22 mouse cellular contexts compared by ENCODE assay signal in the genomic region with DNA sequence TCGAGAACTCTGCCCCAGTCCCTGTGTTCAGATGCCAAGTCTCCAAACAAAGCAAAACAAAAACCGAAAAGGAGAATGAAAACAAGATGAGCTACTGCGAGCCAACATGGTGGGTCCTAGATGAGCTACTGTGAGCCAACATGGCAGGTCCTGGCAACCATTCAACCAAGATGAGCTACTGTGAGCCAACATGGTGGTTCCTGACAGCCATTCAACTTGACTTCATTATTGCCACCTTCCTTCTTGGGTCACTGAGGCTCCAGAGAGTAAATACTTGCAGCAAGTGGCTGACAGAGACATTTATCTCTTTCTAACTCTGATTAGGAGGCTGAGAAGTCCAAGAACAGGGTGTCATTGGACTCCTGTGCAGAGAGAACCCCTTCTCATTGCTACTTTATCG.
"Had no signal": no experiment of that assay in that cellular context is flagged by ENCODE, and none has a peak within 500 bp of the region (broad histone marks: within the 10 kb centered on the region; RNA-seq: fewer than 3 reads in every experiment).

No protein-coding gene starts in this region.

- DNase-seq: cerebellum, adult 8-10 months; cerebellum, adult 9-11 months; embryo, embryonic 11 days; gastrocnemius, adult 2 months; gastrocnemius, postnatal 10 days; gastrocnemius, postnatal 14 days; gastrocnemius, postnatal 25 days; gastrocnemius, postnatal 36 days; heart, adult 2 months had no signal

- H3K9ac ChIP-seq: embryonic facial prominence, embryonic 12.5 days; embryonic facial prominence, embryonic 13.5 days; embryonic facial prominence, embryonic 15.5 days; forebrain, embryonic 12.5 days; forebrain, embryonic 13.5 days; forebrain, embryonic 15.5 days; forebrain, postnatal 0 days had no signal

- ATAC-seq: forebrain, embryonic 14.5 days; forebrain, embryonic 15.5 days; forebrain, embryonic 16.5 days; forebrain, postnatal 0 days had no signal

- H3K36me3 ChIP-seq: embryonic facial prominence, embryonic 10.5 days; embryonic facial prominence, embryonic 12.5 days; embryonic facial prominence, embryonic 13.5 days; embryonic facial prominence, embryonic 15.5 days; forebrain, embryonic 10.5 days; forebrain, embryonic 12.5 days; forebrain, embryonic 15.5 days; heart, embryonic 10.5 days had no signal

- H3K27me3 ChIP-seq: embryonic facial prominence, embryonic 12.5 days; embryonic facial prominence, embryonic 13.5 days; embryonic facial prominence, embryonic 15.5 days; forebrain, embryonic 12.5 days; forebrain, embryonic 13.5 days; forebrain, embryonic 15.5 days had no signal

- H3K9me3 ChIP-seq: embryonic facial prominence, embryonic 10.5 days; embryonic facial prominence, embryonic 12.5 days; embryonic facial prominence, embryonic 13.5 days; embryonic facial prominence, embryonic 15.5 days; forebrain, embryonic 10.5 days; forebrain, embryonic 12.5 days; forebrain, embryonic 13.5 days; forebrain, embryonic 15.5 days; heart, embryonic 10.5 days had no signal

- H3K27ac ChIP-seq: embryonic facial prominence, embryonic 10.5 days; embryonic facial prominence, embryonic 12.5 days; embryonic facial prominence, embryonic 13.5 days; embryonic facial prominence, embryonic 15.5 days; forebrain, embryonic 10.5 days; forebrain, embryonic 12.5 days; forebrain, embryonic 13.5 days; forebrain, embryonic 15.5 days; gastrocnemius, adult 2 months; heart, adult 2 months; heart, embryonic 10.5 days had no signal

- H3K4me2 ChIP-seq: embryonic facial prominence, embryonic 12.5 days; embryonic facial prominence, embryonic 13.5 days; embryonic facial prominence, embryonic 15.5 days; forebrain, embryonic 12.5 days; forebrain, embryonic 13.5 days; forebrain, embryonic 15.5 days had no signal

- H3K4me3 ChIP-seq: embryonic facial prominence, embryonic 10.5 days; embryonic facial prominence, embryonic 12.5 days; embryonic facial prominence, embryonic 13.5 days; embryonic facial prominence, embryonic 15.5 days; erythroblast, embryonic 14.5 days; forebrain, embryonic 10.5 days; forebrain, embryonic 12.5 days; forebrain, embryonic 13.5 days; forebrain, embryonic 15.5 days; gastrocnemius, adult 2 months; heart, adult 2 months; heart, embryonic 10.5 days had no signal

- H3K4me1 ChIP-seq: forebrain, embryonic 13.5 days had no signal
